ENCODE assay signal across 8 mouse cellular contexts in genomic region chr3:129724505-129724904, GRCm38 (mm10). TPM values are rescaled to one million over a fixed set of nuclear protein-coding genes. Genes with fewer than 3 reads are reported as not detected.
DNase-seq lines count a peak whose midpoint lies in the region; ATAC-seq and TF ChIP-seq lines count a peak whose summit lies in the region.

No protein-coding gene starts in this region.

- WGBS in limb, embryonic 13.5 days: 72% methylated on average over 5 of the region's 5 CpGs

- no peaks in the 10 kb centered on the region for H3K36me3 ChIP-seq in testis, adult 2 months (ENCODE audit: control insufficient read depth, insufficient read depth, low read length)
- no peaks in the 10 kb centered on the region for H3K36me3 ChIP-seq in limb, embryonic 13.5 days

- H3K4me1 ChIP-seq in testis, adult 2 months (ENCODE audit: control insufficient read depth, insufficient read depth, low read length): no peaks in the 10 kb centered on the region; the same call in 1 of the 2 replicates
- H3K4me1 ChIP-seq in limb, embryonic 13.5 days: peaks cover 7% of the 10 kb centered on the region; the same call in 1 of the 2 replicates

- no peak for ATAC-seq in CD4-positive, CD25-positive, alpha-beta regulatory T cell, adult 4 months
- ATAC-seq in limb, embryonic 13.5 days (ENCODE audit: low FRiP score, low read depth): no peak; the same call in 1 of the 2 replicates

- TF ChIP-seq POLR2A in testis, adult 2 months (IDR thresholded peaks at IDR 0.05; ENCODE audit: control insufficient read depth, low read depth, low read length): no peak

- TF ChIP-seq CTCF in testis, adult 2 months (IDR thresholded peaks at IDR 0.05; ENCODE audit: control insufficient read depth, insufficient read depth, insufficient replicate concordance, low read depth, low read length): no peak

- peak overlapping the region; percentile 95 for H3K4me3 ChIP-seq in testis, adult 2 months (ENCODE audit: control insufficient read depth, low read depth, low read length)
- H3K4me3 ChIP-seq in limb, embryonic 13.5 days: peak overlapping the region; percentile 55

- no peaks in the 10 kb centered on the region for H3K9me3 ChIP-seq in limb, embryonic 13.5 days

- H3K9ac ChIP-seq in limb, embryonic 13.5 days: peak overlapping the region; percentile 62

- peak; percentile 29 for DNase-seq in CD4-positive, CD25-positive, alpha-beta regulatory T cell, adult 2 months (ENCODE audit: low read depth, low spot score)
- DNase-seq in testis, postnatal 14 days (ENCODE audit: low spot score): no peak
- DNase-seq in retina, postnatal 1 day: peak; percentile 11
- no peak for DNase-seq in frontal cortex, postnatal 10 days (ENCODE audit: low spot score in 2 of 2)
- DNase-seq in urinary bladder, postnatal 10 days (ENCODE audit: low spot score): no peak

- no peaks in the 10 kb centered on the region for H3K27me3 ChIP-seq in testis, adult 2 months (ENCODE audit: control insufficient read depth, insufficient read depth, low read length)
- 0 out of 2 replicates have a peak, but pooled peaks cover 3% of the 10 kb centered on the region for H3K27me3 ChIP-seq in limb, embryonic 13.5 days

- H3K4me2 ChIP-seq in limb, embryonic 13.5 days (replicated peaks): peak overlapping the region; percentile 68

- H3K27ac ChIP-seq in testis, adult 2 months (ENCODE audit: control insufficient read depth, insufficient read depth, low read depth, low read length): peak overlapping the region; percentile 98
- no peak overlapping the region; the same call in 1 of the 2 replicates for H3K27ac ChIP-seq in limb, embryonic 13.5 days

RNA-seq across cellular contexts. Expression of gene Egf, which starts 30.6 kb away (rescaled TPM):
- polyA plus RNA-seq in CD4-positive, CD25-positive, alpha-beta regulatory T cell, adult 4 months (2017; shearing (Covaris generic)): 1 to 10 TPM; 1.9 to 3.8 TPM
- polyA plus RNA-seq in testis, adult 2 months (2012; rRNA removed): 3.4 and 5.7 TPM in 2 replicates
- 1.8 and 2.1 TPM in 2 replicates for polyA plus RNA-seq in limb, embryonic 13.5 days (2015; fragmentation: Nextera tagmentation; extraction: Ambion mirVana)

Comparison
In these comparisons a context has a peak if more than half of its experiments do, and no peak if none do; other contexts are left out.
1. DNase-seq: peak in CD4-positive, CD25-positive, alpha-beta regulatory T cell, adult 2 months (single experiment) and retina, postnatal 1 day (single experiment); none in testis, postnatal 14 days (single experiment), frontal cortex, postnatal 10 days (0 of 2) and urinary bladder, postnatal 10 days (single experiment).